Mouse (Mus musculus): ENCODE measurements around the gene Pick1.

Pick1 gene

DNA sequence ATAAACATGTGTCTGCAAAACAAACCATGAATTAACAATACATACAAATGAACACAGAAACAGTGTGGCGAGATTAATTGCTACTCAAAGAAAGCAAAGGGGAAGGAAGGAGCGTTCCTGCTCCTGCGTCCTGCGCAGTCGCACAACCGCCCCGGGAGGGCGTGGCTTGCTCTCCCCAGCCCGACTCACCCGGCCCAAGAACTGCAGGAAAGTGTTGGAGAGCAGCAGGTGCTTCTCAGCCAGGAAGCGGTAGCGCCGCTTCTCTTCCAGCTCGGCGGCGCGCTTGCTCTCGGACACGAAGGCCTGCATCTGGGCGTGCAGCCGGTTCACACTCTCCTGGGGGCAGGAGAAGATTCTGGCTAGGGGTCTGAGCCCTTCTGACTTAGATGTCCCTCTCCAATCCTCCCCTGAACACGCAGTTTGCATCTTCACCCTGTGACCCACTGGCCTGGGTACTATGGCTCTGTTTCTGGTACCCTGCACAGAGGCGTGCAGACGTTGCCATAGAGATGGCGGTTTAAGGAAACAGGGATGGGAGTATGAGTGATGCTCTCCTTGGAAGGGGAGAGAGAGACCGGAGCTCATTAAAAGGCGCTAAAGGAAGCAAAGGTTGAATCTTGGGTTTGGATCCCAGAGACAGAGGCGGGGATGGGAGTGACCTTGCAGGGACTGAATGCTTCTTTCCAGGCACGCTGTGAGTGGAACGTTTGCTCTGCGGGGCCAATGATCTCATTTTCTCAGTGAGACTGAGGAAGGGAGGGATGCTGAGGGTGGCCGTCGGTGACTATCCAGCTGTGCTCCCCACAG, 41.5 kb downstream of the Pick1 start:
- no peak for DNase-seq (ENCODE audit: low spot score)

- no peak for DNase-seq (ENCODE audit: low spot score)
Observed at GRCm38 (mm10) chr15:79271124-79271746, 42.3 kb downstream of the Pick1 start.

- no peak for DNase-seq (ENCODE audit: low spot score)
Observed at GRCm38 (mm10) chr15:79273020-79273419, 44.0 kb downstream of the Pick1 start.

- DNase-seq (ENCODE audit: low spot score): no peak
Observed at GRCm38 (mm10) chr15:79277728-79278127, 48.8 kb downstream of the Pick1 start.

- no peak for DNase-seq (ENCODE audit: low spot score)
Observed at GRCm38 (mm10) chr15:79280209-79280608, 51.2 kb downstream of the Pick1 start.

GRCm38 (mm10) chr15:79280850-79281249, 51.9 kb downstream of the Pick1 start:
- no peak for DNase-seq (ENCODE audit: low spot score)

GRCm38 (mm10) chr15:79281389-79281788, 52.4 kb downstream of the Pick1 start:
- DNase-seq (ENCODE audit: low spot score): no peak

- DNase-seq (ENCODE audit: low spot score): no peak
Observed at GRCm38 (mm10) chr15:79282434-79282833, 53.5 kb downstream of the Pick1 start.

DNA sequence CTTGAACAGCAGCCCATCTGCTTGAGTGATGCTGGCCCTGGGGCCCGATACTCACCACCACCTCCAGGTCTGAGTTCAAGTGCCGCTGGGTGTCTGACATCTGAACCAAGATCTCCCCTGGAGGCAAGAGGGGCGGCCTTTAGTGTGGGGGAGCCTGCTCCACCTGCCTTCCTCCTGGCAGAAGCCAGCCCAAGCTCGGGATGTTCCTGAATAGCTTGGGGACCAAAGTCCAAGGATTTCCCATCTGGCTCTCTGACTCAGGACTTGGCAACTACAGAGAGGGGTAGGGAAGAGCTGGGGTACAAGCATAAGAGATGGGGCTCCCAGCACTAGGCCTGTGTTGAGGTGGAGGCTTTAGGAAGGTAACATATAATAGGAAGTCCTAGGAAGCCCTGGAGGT, 54.4 kb downstream of the Pick1 start:
- no peak for DNase-seq (ENCODE audit: low spot score)

DNA sequence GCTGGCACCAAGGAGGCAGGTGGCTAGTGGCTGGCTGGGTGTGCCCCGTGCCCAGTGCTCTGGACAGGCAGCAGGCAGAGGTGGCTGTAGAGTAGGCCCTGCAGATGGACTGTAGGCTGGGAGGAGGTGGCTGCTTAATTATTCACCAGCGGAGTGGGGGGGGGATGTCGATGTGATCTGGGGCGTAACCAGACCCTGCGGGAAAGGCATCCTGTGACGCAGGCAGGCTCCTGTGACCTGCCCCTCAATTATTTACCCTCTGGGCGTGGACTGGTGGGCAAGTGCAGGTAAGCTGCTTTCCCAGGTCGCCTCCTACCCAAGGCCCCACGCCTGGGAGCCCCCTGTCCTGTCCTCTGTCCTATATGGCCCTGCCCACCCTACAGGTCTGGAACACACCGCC, 56.4 kb downstream of the Pick1 start, which contains the start of gene Baiap2l2:
Baiap2l2 (minus strand) TSS at position 139 of the 400 bp plus-strand sequence.
- DNase-seq (ENCODE audit: low spot score): no peak

DNA sequence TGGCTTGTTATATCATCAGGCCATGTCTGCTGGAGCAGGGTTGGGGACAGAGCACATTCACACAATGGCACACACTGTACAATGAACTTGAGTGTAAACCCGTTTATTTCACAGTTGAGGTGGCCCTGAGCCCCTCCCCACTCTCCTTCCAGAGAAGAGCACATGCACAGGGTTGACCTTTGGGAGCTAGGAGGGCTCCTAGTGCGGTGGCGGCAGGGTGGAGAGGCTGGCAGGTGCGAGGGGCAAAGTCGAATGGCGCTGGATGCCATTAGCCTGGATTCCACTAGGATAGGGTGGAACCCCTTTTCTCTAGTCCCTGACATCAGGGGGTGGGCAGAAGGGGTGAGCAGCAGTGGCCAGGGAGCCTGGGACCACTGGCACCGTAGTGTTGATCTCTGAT, 57.2 kb downstream of the Pick1 start:
- DNase-seq (ENCODE audit: low spot score): no peak

GRCm38 (mm10) chr15:79287091-79287490, 58.1 kb downstream of the Pick1 start:
- DNase-seq (ENCODE audit: low spot score): no peak

- no peak for DNase-seq (ENCODE audit: low spot score)
Observed at GRCm38 (mm10) chr15:79288387-79288786, 59.4 kb downstream of the Pick1 start.

DNA sequence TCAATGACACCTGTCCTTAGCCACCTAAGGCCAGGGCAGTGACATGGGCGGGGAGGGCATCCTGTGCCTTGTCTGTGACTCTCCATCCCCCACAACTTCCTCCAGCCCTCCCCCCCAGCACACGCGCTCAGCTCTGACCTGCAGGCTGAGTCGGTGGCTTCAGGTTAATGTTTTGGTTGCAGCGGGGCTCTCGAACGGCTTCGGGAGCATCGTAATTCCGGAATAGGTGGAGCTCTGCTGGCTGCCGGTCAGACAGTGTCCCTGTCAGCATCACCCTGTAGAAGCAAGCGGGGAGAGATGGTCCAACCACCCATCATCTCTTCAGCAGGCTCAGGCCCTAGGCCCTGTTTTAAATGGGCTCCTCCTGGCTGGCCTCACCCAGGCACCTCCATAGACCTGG, 60.5 kb downstream of the Pick1 start:
- no peak for DNase-seq (ENCODE audit: low spot score)

DNA sequence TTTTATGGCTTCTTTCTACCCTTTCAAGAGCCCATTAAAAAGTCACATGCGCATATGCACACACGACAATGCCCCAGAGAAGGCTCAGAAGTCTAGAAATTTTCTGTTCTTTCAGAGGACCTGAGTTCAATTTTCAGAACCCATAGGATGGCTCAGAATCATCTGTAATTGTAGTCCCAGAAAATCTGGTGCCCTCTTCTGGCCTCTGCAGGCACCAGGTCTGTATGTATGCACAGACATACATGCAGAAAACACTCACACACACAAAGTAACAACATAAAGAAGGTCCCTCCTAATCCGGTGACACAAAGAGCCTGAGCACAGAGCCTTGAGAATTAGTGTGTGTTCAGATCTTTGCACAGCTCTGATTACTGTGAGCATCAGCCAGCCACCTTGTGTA, 61.4 kb downstream of the Pick1 start:
- DNase-seq (ENCODE audit: low spot score): no peak

GRCm38 (mm10) chr15:79292779-79293178, 63.8 kb downstream of the Pick1 start:
- DNase-seq (ENCODE audit: low spot score): no peak

GRCm38 (mm10) chr15:79298553-79298952, 69.6 kb downstream of the Pick1 start:
- DNase-seq (ENCODE audit: low spot score): no peak
